15 mouse cellular contexts compared by ENCODE assay signal in genomic region chr1:164149083-164149482, GRCm38 (mm10). TPM values are rescaled to one million over a fixed set of nuclear protein-coding genes. Genes with fewer than 3 reads are reported as not detected.
DNase-seq lines count a peak whose midpoint lies in the region; ATAC-seq and TF ChIP-seq lines count a peak whose summit lies in the region.
"Had no signal": no experiment of that assay in that cellular context is flagged by ENCODE, and none has a peak within 500 bp of the region (broad histone marks: within the 10 kb centered on the region; RNA-seq: fewer than 3 reads in every experiment).

No protein-coding gene starts in this region.

- peaks cover 0 to 11% of the 10 kb centered on the region in 2 experiments; a peak in 1 of 4 replicates for H3K4me1 ChIP-seq in ES-E14 (ENCODE audit: control insufficient read depth in 2 of 2, insufficient read depth in 2 of 2, low read length in 2 of 2, poor library complexity in 1 of 2)

- in situ Hi-C loops in ES-E14 (cut with MboI; ENCODE audit: low sequenced_read_pairs in 2 of 2, unreplicated experiment in 2 of 2) = no loop called here

- H3K27ac ChIP-seq in ES-E14 (ENCODE audit: insufficient read depth, low read depth, low read length, poor library complexity, severe bottlenecking) = no peak overlapping the region
- no peak overlapping the region for H3K27ac ChIP-seq in layer of hippocampus, adult 2 months
- H3K27ac ChIP-seq: embryonic facial prominence, embryonic 13.5 days; heart, embryonic 10.5 days; hindbrain, embryonic 12.5 days; liver, embryonic 15.5 days had no signal

- H3K4me3 ChIP-seq in ES-E14 (ENCODE audit: insufficient read depth in 1 of 2, low read depth in 1 of 2, low read length in 2 of 2, poor library complexity in 1 of 2, severe bottlenecking in 1 of 2) = peak overlapping the region; percentile 15 to 67; a peak in 3 of 4 replicates
- H3K4me3 ChIP-seq in layer of hippocampus, adult 2 months = no peak overlapping the region
- H3K4me3 ChIP-seq: embryonic facial prominence, embryonic 13.5 days; heart, embryonic 10.5 days; hindbrain, embryonic 12.5 days; liver, embryonic 15.5 days had no signal

- peak; percentile 74 for ATAC-seq in megakaryocyte progenitor cell, adult 5-6 weeks (replicated peaks; ENCODE audit: poor library complexity)

- H3K9ac ChIP-seq in ES-E14 (ENCODE audit: insufficient read depth, low read depth, low read length, poor library complexity, severe bottlenecking) = no peak overlapping the region
- H3K9ac ChIP-seq: embryonic facial prominence, embryonic 13.5 days; hindbrain, embryonic 12.5 days; liver, embryonic 15.5 days had no signal

- H3K36me3 ChIP-seq in ES-E14 (ENCODE audit: control insufficient read depth, insufficient read depth, low read length, poor library complexity, severe bottlenecking) = no peaks in the 10 kb centered on the region
- H3K36me3 ChIP-seq: embryonic facial prominence, embryonic 13.5 days; heart, embryonic 10.5 days; hindbrain, embryonic 12.5 days; liver, embryonic 15.5 days had no signal

- TF ChIP-seq CTCF in layer of hippocampus, adult 2 months (conservative IDR thresholded peaks at IDR 0.05) = no peak

- peak; percentile 24 for DNase-seq in testis, postnatal 14 days (ENCODE audit: low spot score)
- no peak for DNase-seq in testis, postnatal 10 days (ENCODE audit: low spot score)
- DNase-seq in ES-E14 (ENCODE audit: low read depth, low spot score) (no peak), adipocyte (ENCODE audit: low spot score) (no peak)
- no peak for DNase-seq in layer of hippocampus, adult 2 months (ENCODE audit: low spot score in 2 of 2)
- DNase-seq in gastrocnemius, adult 8-10 months (ENCODE audit: low spot score in 2 of 2) = no peak
- DNase-seq: kidney, adult 8-10 months; lung, postnatal 36 days had no signal

- no peaks in the 10 kb centered on the region for H3K9me3 ChIP-seq in ES-E14 (ENCODE audit: control insufficient read depth, insufficient read depth, low read depth, low read length)
- H3K9me3 ChIP-seq: embryonic facial prominence, embryonic 13.5 days; heart, embryonic 10.5 days; hindbrain, embryonic 12.5 days; liver, embryonic 15.5 days had no signal

TF ChIP-seq in ES-E14, 5 proteins besides CTCF, POLR2A, EP300 and RAD21:
- TF ChIP-seq CHD2 (IDR thresholded peaks at IDR 0.05; ENCODE audit: low read depth, low read length) = no peak
- TF ChIP-seq ZC3H11A (IDR thresholded peaks at IDR 0.05; ENCODE audit: borderline replicate concordance, low read depth, low read length) = no peak
- no peak for TF ChIP-seq HCFC1 (IDR thresholded peaks at IDR 0.05; ENCODE audit: borderline replicate concordance, insufficient read depth, low read length)
- TF ChIP-seq ZNF384 (IDR thresholded peaks at IDR 0.05; ENCODE audit: low read depth, low read length) = no peak
- TF ChIP-seq MAFK (IDR thresholded peaks at IDR 0.05; ENCODE audit: insufficient read depth, low read depth, low read length) = no peak

RNA-seq across cellular contexts. Expression of gene F5, which starts 2.6 kb away (rescaled TPM):
- total RNA-seq in ES-E14 (2012; rRNA removed) = 0.76 and 1.3 TPM in 2 replicates
- total RNA-seq in megakaryocyte progenitor cell, adult 5-6 weeks (2015) = 8.6 and 9.2 TPM in 2 replicates
- 4.2 and 6.1 TPM in 2 replicates for total RNA-seq in megakaryocyte progenitor cell, adult 5-6 weeks (2017)
- under 1 TPM; 0.37 to 0.92 TPM for total RNA-seq in layer of hippocampus, adult 2 months (2021)
- under 1 TPM; 0.07 to 0.18 (median 0.13) TPM for total RNA-seq in gastrocnemius, adult 8-10 months (2022)
- total RNA-seq: MEL had no signal

RNA-seq across cellular contexts. Expression of gene Selp, which starts 34.0 kb away (rescaled TPM):
- total RNA-seq in ES-E14 (2012; rRNA removed) = 0.21 and 0.22 TPM in 2 replicates
- total RNA-seq in megakaryocyte progenitor cell, adult 5-6 weeks (2015) = 3.3 and 7.6 TPM in 2 replicates
- total RNA-seq in megakaryocyte progenitor cell, adult 5-6 weeks (2017) = 0.68 and 2.0 TPM in 2 replicates
- not detected for total RNA-seq in layer of hippocampus, adult 2 months (2021)
- total RNA-seq in gastrocnemius, adult 8-10 months (2022) = under 1 TPM; 0.27 to 0.83 (median 0.59) TPM
- total RNA-seq: left cerebral cortex, postnatal 14 days; MEL had no signal
